Mouse (Mus musculus): ENCODE measurements at regions not wholly inside any gene's neighbourhood (a gene's known extent, or its start where the extent isn't known, plus 50 kb on each side); places are given as distances from the start of the nearest gene placed in this dataset.
"Not testable (repeated sequence)": the region's sequence is repeated elsewhere in the genome, so short reads cannot be mapped to it uniquely, and the experiment has no call there.

GRCm38 (mm10) chrX:110269652-110270051 lies 544.4 kb upstream of the Pou3f4 start:
- no peaks in the 10 kb centered on the region for H3K36me3 ChIP-seq (replicated peaks; ENCODE audit: control insufficient read depth, insufficient read depth, low read depth, low read length)
- H3K4me2 ChIP-seq (ENCODE audit: low read depth, low read length), result no peak overlapping the region
- H3K27ac ChIP-seq (replicated peaks; ENCODE audit: low read depth, low read length), result no peak overlapping the region
- no peaks in the 10 kb centered on the region for H3K4me1 ChIP-seq (ENCODE audit: control insufficient read depth, insufficient read depth, low read length)
- H3K27me3 ChIP-seq (ENCODE audit: control insufficient read depth, insufficient read depth, low read length), result no peaks in the 10 kb centered on the region
- no peaks in the 10 kb centered on the region for H3K9me3 ChIP-seq (replicated peaks; ENCODE audit: control insufficient read depth, low read length)
- H3K4me3 ChIP-seq (ENCODE audit: low read depth, low read length), result no peak overlapping the region
- ATAC-seq (replicated peaks; ENCODE audit: insufficient number of reproducible peaks, low FRiP score, low TSS enrichment, low read depth) (no peak), DNase-seq (ENCODE audit: low spot score) (no peak)
- H3K9ac ChIP-seq (replicated peaks; ENCODE audit: low read length), result no peak overlapping the region

- ATAC-seq (replicated peaks; ENCODE audit: insufficient number of reproducible peaks, low FRiP score, low TSS enrichment, low read depth); H3K36me3 ChIP-seq (replicated peaks; ENCODE audit: control insufficient read depth, insufficient read depth, low read depth, low read length); DNase-seq (ENCODE audit: low spot score); H3K9me3 ChIP-seq (replicated peaks; ENCODE audit: control insufficient read depth, low read length); H3K4me1 ChIP-seq (ENCODE audit: control insufficient read depth, insufficient read depth, low read length); H3K4me2 ChIP-seq (ENCODE audit: low read depth, low read length); H3K9ac ChIP-seq (replicated peaks; ENCODE audit: low read length); H3K27me3 ChIP-seq (ENCODE audit: control insufficient read depth, insufficient read depth, low read length); H3K4me3 ChIP-seq (ENCODE audit: low read depth, low read length); H3K27ac ChIP-seq (replicated peaks; ENCODE audit: low read depth, low read length): not testable (repeated sequence)
- 88% methylated on average over 3 of the region's 3 CpGs for WGBS
Measured at GRCm38 (mm10) chrX:110274277-110274676, 539.8 kb upstream of the Pou3f4 start.

- 93% methylated on average over 4 of the region's 4 CpGs for WGBS
- H3K4me1 ChIP-seq (ENCODE audit: control insufficient read depth, insufficient read depth, low read length), result no peaks in the 10 kb centered on the region
- H3K4me2 ChIP-seq (ENCODE audit: low read depth, low read length), result no peak overlapping the region
- no peaks in the 10 kb centered on the region for H3K27me3 ChIP-seq (ENCODE audit: control insufficient read depth, insufficient read depth, low read length)
- H3K9me3 ChIP-seq (replicated peaks; ENCODE audit: control insufficient read depth, low read length), result no peaks in the 10 kb centered on the region
- no peak overlapping the region for H3K27ac ChIP-seq (replicated peaks; ENCODE audit: low read depth, low read length)
- no peaks in the 10 kb centered on the region for H3K36me3 ChIP-seq (replicated peaks; ENCODE audit: control insufficient read depth, insufficient read depth, low read depth, low read length)
- ATAC-seq (replicated peaks; ENCODE audit: insufficient number of reproducible peaks, low FRiP score, low TSS enrichment, low read depth) (no peak), DNase-seq (ENCODE audit: low spot score) (no peak)
- H3K9ac ChIP-seq (replicated peaks; ENCODE audit: low read length), result no peak overlapping the region
- no peak overlapping the region for H3K4me3 ChIP-seq (ENCODE audit: low read depth, low read length)
Measured at GRCm38 (mm10) chrX:110275390-110275789, 538.7 kb upstream of the Pou3f4 start.

- Histone ChIP-seq H3K36me3 (replicated peaks; ENCODE audit: control insufficient read depth, insufficient read depth, low read depth, low read length) (no peaks in the 10 kb centered on the region), H3K27me3 (ENCODE audit: control insufficient read depth, insufficient read depth, low read length) (no peaks in the 10 kb centered on the region), H3K4me1 (ENCODE audit: control insufficient read depth, insufficient read depth, low read length) (no peaks in the 10 kb centered on the region), H3K27ac (replicated peaks; ENCODE audit: low read depth, low read length) (no peak overlapping the region), H3K4me3 (ENCODE audit: low read depth, low read length) (no peak overlapping the region), H3K9me3 (replicated peaks; ENCODE audit: control insufficient read depth, low read length) (no peaks in the 10 kb centered on the region), H3K4me2 (ENCODE audit: low read depth, low read length) (no peak overlapping the region), H3K9ac (replicated peaks; ENCODE audit: low read length) (no peak overlapping the region)
- ATAC-seq (replicated peaks; ENCODE audit: insufficient number of reproducible peaks, low FRiP score, low TSS enrichment, low read depth), result no peak
- DNase-seq (ENCODE audit: low spot score), result no peak
- WGBS, result 83% methylated on average over 3 of the region's 3 CpGs
Measured at GRCm38 (mm10) chrX:110275830-110276229, 538.2 kb upstream of the Pou3f4 start.

GRCm38 (mm10) chrX:110279492-110280213 lies 534.4 kb upstream of the Pou3f4 start:
- H3K4me1 ChIP-seq (ENCODE audit: control insufficient read depth, insufficient read depth, low read length), result no peaks in the 10 kb centered on the region
- H3K27ac ChIP-seq (replicated peaks; ENCODE audit: low read depth, low read length), result no peak overlapping the region
- H3K4me3 ChIP-seq (ENCODE audit: low read depth, low read length), result no peak overlapping the region
- no peak for ATAC-seq (replicated peaks; ENCODE audit: insufficient number of reproducible peaks, low FRiP score, low TSS enrichment, low read depth)
- H3K9me3 ChIP-seq (replicated peaks; ENCODE audit: control insufficient read depth, low read length), result no peaks in the 10 kb centered on the region
- no peaks in the 10 kb centered on the region for H3K27me3 ChIP-seq (ENCODE audit: control insufficient read depth, insufficient read depth, low read length)
- H3K4me2 ChIP-seq (ENCODE audit: low read depth, low read length), result no peak overlapping the region
- WGBS, result 92% methylated on average over 14 of the region's 14 CpGs
- H3K36me3 ChIP-seq (replicated peaks; ENCODE audit: control insufficient read depth, insufficient read depth, low read depth, low read length), result no peaks in the 10 kb centered on the region
- no peak for DNase-seq (ENCODE audit: low spot score)
- H3K9ac ChIP-seq (replicated peaks; ENCODE audit: low read length), result no peak overlapping the region

GRCm38 (mm10) chrX:110281389-110281872 lies 532.6 kb upstream of the Pou3f4 start:
- not testable (repeated sequence) for H3K9me3 ChIP-seq (replicated peaks; ENCODE audit: control insufficient read depth, low read length); H3K4me3 ChIP-seq (ENCODE audit: low read depth, low read length); H3K9ac ChIP-seq (replicated peaks; ENCODE audit: low read length); H3K27me3 ChIP-seq (ENCODE audit: control insufficient read depth, insufficient read depth, low read length); H3K27ac ChIP-seq (replicated peaks; ENCODE audit: low read depth, low read length); DNase-seq (ENCODE audit: low spot score); ATAC-seq (replicated peaks; ENCODE audit: insufficient number of reproducible peaks, low FRiP score, low TSS enrichment, low read depth); H3K4me2 ChIP-seq (ENCODE audit: low read depth, low read length); H3K4me1 ChIP-seq (ENCODE audit: control insufficient read depth, insufficient read depth, low read length); H3K36me3 ChIP-seq (replicated peaks; ENCODE audit: control insufficient read depth, insufficient read depth, low read depth, low read length)
- 92% methylated on average over 13 of the region's 13 CpGs for WGBS

- Histone ChIP-seq H3K4me1 (ENCODE audit: control insufficient read depth, insufficient read depth, low read length) (no peaks in the 10 kb centered on the region), H3K36me3 (replicated peaks; ENCODE audit: control insufficient read depth, insufficient read depth, low read depth, low read length) (no peaks in the 10 kb centered on the region), H3K27me3 (ENCODE audit: control insufficient read depth, insufficient read depth, low read length) (no peaks in the 10 kb centered on the region), H3K27ac (replicated peaks; ENCODE audit: low read depth, low read length) (no peak overlapping the region), H3K9ac (replicated peaks; ENCODE audit: low read length) (no peak overlapping the region), H3K4me3 (ENCODE audit: low read depth, low read length) (no peak overlapping the region), H3K9me3 (replicated peaks; ENCODE audit: control insufficient read depth, low read length) (no peaks in the 10 kb centered on the region), H3K4me2 (ENCODE audit: low read depth, low read length) (no peak overlapping the region)
- DNase-seq (ENCODE audit: low spot score), result no peak
- 65% methylated on average over 1 of the region's 1 CpGs for WGBS
- ATAC-seq (replicated peaks; ENCODE audit: insufficient number of reproducible peaks, low FRiP score, low TSS enrichment, low read depth), result no peak
Measured at GRCm38 (mm10) chrX:110281929-110282328, 532.2 kb upstream of the Pou3f4 start.

- Histone ChIP-seq H3K9ac (replicated peaks; ENCODE audit: low read length) (no peak overlapping the region), H3K4me2 (ENCODE audit: low read depth, low read length) (no peak overlapping the region), H3K27ac (replicated peaks; ENCODE audit: low read depth, low read length) (no peak overlapping the region), H3K4me3 (ENCODE audit: low read depth, low read length) (no peak overlapping the region), H3K4me1 (ENCODE audit: control insufficient read depth, insufficient read depth, low read length) (no peaks in the 10 kb centered on the region), H3K9me3 (replicated peaks; ENCODE audit: control insufficient read depth, low read length) (no peaks in the 10 kb centered on the region), H3K27me3 (ENCODE audit: control insufficient read depth, insufficient read depth, low read length) (no peaks in the 10 kb centered on the region), H3K36me3 (replicated peaks; ENCODE audit: control insufficient read depth, insufficient read depth, low read depth, low read length) (no peaks in the 10 kb centered on the region)
- 84% methylated on average over 1 of the region's 1 CpGs for WGBS
- no peak for ATAC-seq (replicated peaks; ENCODE audit: insufficient number of reproducible peaks, low FRiP score, low TSS enrichment, low read depth)
- no peak for DNase-seq (ENCODE audit: low spot score)
Measured at GRCm38 (mm10) chrX:110289397-110289796, 524.7 kb upstream of the Pou3f4 start.

All from embryonic facial prominence, embryonic 11.5 days (tissue).